Mouse (Mus musculus): Measurements from ENCODE around the gene Mul1. TPM values are rescaled to one million over a fixed set of nuclear protein-coding genes. Genes with fewer than 3 reads are reported as not detected.

Gene Mul1
- total RNA-seq, 1 experiment from 2014 or later: 7.3 TPM

- ATAC-seq (replicated peaks; ENCODE audit: low read depth, poor library complexity, severe bottlenecking): no peak
Measured at GRCm38 (mm10) chr4:138458735-138459440, 24.4 kb downstream of the Mul1 start.

- ATAC-seq (replicated peaks; ENCODE audit: low read depth, poor library complexity, severe bottlenecking): no peak
Measured at GRCm38 (mm10) chr4:138459775-138460174, 25.3 kb downstream of the Mul1 start.

GRCm38 (mm10) chr4:138460910-138461309, 26.4 kb downstream of the Mul1 start:
- no peak for ATAC-seq (replicated peaks; ENCODE audit: low read depth, poor library complexity, severe bottlenecking)

- no peak for ATAC-seq (replicated peaks; ENCODE audit: low read depth, poor library complexity, severe bottlenecking)
Measured at GRCm38 (mm10) chr4:138461471-138461870, 27.0 kb downstream of the Mul1 start.

- ATAC-seq (replicated peaks; ENCODE audit: low read depth, poor library complexity, severe bottlenecking): peak; percentile 13; the same call in 1 of the 2 replicates
Measured at GRCm38 (mm10) chr4:138462971-138463831, 28.7 kb downstream of the Mul1 start.

GRCm38 (mm10) chr4:138463832-138464487, 29.5 kb downstream of the Mul1 start:
- ATAC-seq (replicated peaks; ENCODE audit: low read depth, poor library complexity, severe bottlenecking): peak; percentile 92

- ATAC-seq (replicated peaks; ENCODE audit: low read depth, poor library complexity, severe bottlenecking): peak; percentile 49
Measured at GRCm38 (mm10) chr4:138464667-138465353, 30.3 kb downstream of the Mul1 start.

- ATAC-seq (replicated peaks; ENCODE audit: low read depth, poor library complexity, severe bottlenecking): no peak
Measured at GRCm38 (mm10) chr4:138465446-138465845, 31.0 kb downstream of the Mul1 start.

GRCm38 (mm10) chr4:138466690-138467089, 32.2 kb downstream of the Mul1 start:
- ATAC-seq (replicated peaks; ENCODE audit: low read depth, poor library complexity, severe bottlenecking): no peak

- no peak for ATAC-seq (replicated peaks; ENCODE audit: low read depth, poor library complexity, severe bottlenecking)
Measured at GRCm38 (mm10) chr4:138467451-138467850, 33.0 kb downstream of the Mul1 start.

- no peak for ATAC-seq (replicated peaks; ENCODE audit: low read depth, poor library complexity, severe bottlenecking)
Measured at GRCm38 (mm10) chr4:138469080-138469479, 34.6 kb downstream of the Mul1 start.

- ATAC-seq (replicated peaks; ENCODE audit: low read depth, poor library complexity, severe bottlenecking): no peak
Measured at GRCm38 (mm10) chr4:138471241-138471640, 36.8 kb downstream of the Mul1 start.

- ATAC-seq (replicated peaks; ENCODE audit: low read depth, poor library complexity, severe bottlenecking): no peak
Measured at GRCm38 (mm10) chr4:138479595-138479994, 45.1 kb downstream of the Mul1 start.

GRCm38 (mm10) chr4:138480962-138481361, 46.5 kb downstream of the Mul1 start:
- ATAC-seq (replicated peaks; ENCODE audit: low read depth, poor library complexity, severe bottlenecking): no peak

GRCm38 (mm10) chr4:138482721-138483120, 48.2 kb downstream of the Mul1 start:
- ATAC-seq (replicated peaks; ENCODE audit: low read depth, poor library complexity, severe bottlenecking): no peak

GRCm38 (mm10) chr4:138488241-138488640, 53.8 kb downstream of the Mul1 start:
- no peak for ATAC-seq (replicated peaks; ENCODE audit: low read depth, poor library complexity, severe bottlenecking)

GRCm38 (mm10) chr4:138491088-138491487, 56.6 kb downstream of the Mul1 start:
- ATAC-seq (replicated peaks; ENCODE audit: low read depth, poor library complexity, severe bottlenecking): no peak

Data from common myeloid progenitor, adult 5-6 weeks (primary cell).